ENCODE assay signal across 1 mouse cellular context in genomic region chr11:4203705-4204074, GRCm38 (mm10).
A peak's percentile ranks its signal among the peaks of the same experiment; 100 is the strongest.
TF ChIP-seq lines count a peak whose summit lies in the region.

No protein-coding gene starts in this region.

TF ChIP-seq in CH12.LX, 34 proteins besides CTCF, POLR2A, EP300 and RAD21 (continued from another document):
- TF ChIP-seq GABPA (IDR thresholded peaks at IDR 0.05; ENCODE audit: insufficient replicate concordance, low read depth, low read length) (no peak), KAT2A (IDR thresholded peaks at IDR 0.05; ENCODE audit: insufficient replicate concordance, low read length) (no peak), SMC3 (IDR thresholded peaks at IDR 0.05; ENCODE audit: low read depth, low read length) (no peak; the same call in 1 of the 2 replicates), HCFC1 (IDR thresholded peaks at IDR 0.05; ENCODE audit: low read depth, low read length) (no peak), NELFE (IDR thresholded peaks at IDR 0.05; ENCODE audit: low read depth, low read length) (peak; percentile 29; the same call in 1 of the 2 replicates), E2F4 (IDR thresholded peaks at IDR 0.05; ENCODE audit: insufficient replicate concordance, low read depth, low read length) (no peak), IRF4 (IDR thresholded peaks at IDR 0.05; ENCODE audit: low read depth, low read length) (no peak; the same call in 1 of the 2 replicates), MAZ (IDR thresholded peaks at IDR 0.05; ENCODE audit: low read depth, low read length) (peak; percentile 68; the same call in 1 of the 2 replicates), MEF2A (IDR thresholded peaks at IDR 0.05; ENCODE audit: borderline replicate concordance, low read depth, low read length) (no peak), ZMIZ1 (IDR thresholded peaks at IDR 0.05; ENCODE audit: low read depth, low read length) (no peak), NRF1 (IDR thresholded peaks at IDR 0.05; ENCODE audit: low read depth, low read length) (no peak)
TF ChIP-seq in CH12.LX: peak in this region for 5.
